Mouse (Mus musculus) lung, adult 2 months (tissue): ENCODE measurements around the gene Srsf3. TPM values are rescaled to one million over a fixed set of nuclear protein-coding genes. Genes with fewer than 3 reads are reported as not detected.
"Not testable (repeated sequence)": the region's sequence is repeated elsewhere in the genome, so short reads cannot be mapped to it uniquely, and the experiment has no call there.

Source experiments
- DNase-seq: peaks from one replicate; pipeline ENCODE4 v3.0.0; 2022
- H3K4me1 ChIP-seq: fragments of 200-500 bp; 2 replicates; pipeline ENCODE4 v1.6.1; 2011; ENCODE audit warnings: low read length; ENCODE audit not compliant: control insufficient read depth, insufficient read depth
- H3K4me3 ChIP-seq: fragments of 200-500 bp; replicated peaks from 2 replicates; pipeline ENCODE3; 2011; ENCODE audit warnings: low read depth, mild to moderate bottlenecking, control low read depth, low read length; ENCODE audit errors: extremely low read depth
- CTCF ChIP-seq: fragments of 200-500 bp; IDR thresholded peaks from 2 replicates; pipeline ENCODE4 v1.5.1; 2011; ENCODE audit warnings: mild to moderate bottlenecking, low read length, control low read depth; ENCODE audit not compliant: insufficient read depth
- POLR2A ChIP-seq: fragments of 200-500 bp; IDR thresholded peaks from 2 replicates; pipeline ENCODE4 v1.6.1; 2011; ENCODE audit warnings: low read depth, mild to moderate bottlenecking, control low read depth, low read length, borderline replicate concordance; ENCODE audit errors: extremely low read depth
- WGBS: fragments of 180-500 bp; shearing (Covaris S2); methylation state at CpG from one replicate; pipeline ENCODE4 v1.1.7; 2018; 5-methylcytosine and 5-hydroxymethylcytosine counted together
- polyA plus RNA-seq: library from polyadenylated mRNA; depleted of rRNA; stranded (reverse); fragments of >200 nt; gene quantifications from 2 replicates; pipeline ENCODE4 v1.2.3, GENCODE M21; 2012

Srsf3 gene
- polyA plus RNA-seq, 1 experiment: 168 TPM

- WGBS: 93% methylated on average over 9 of the region's 9 CpGs
- TF ChIP-seq POLR2A (no peak), CTCF (no peak)
- no peak for DNase-seq
- no peak overlapping the region for H3K4me3 ChIP-seq
- H3K4me1 ChIP-seq: no peaks in the 10 kb centered on the region
Measured at GRCm38 (mm10) chr17:29060946-29061345, 28.5 kb downstream of the Srsf3 start.

DNA sequence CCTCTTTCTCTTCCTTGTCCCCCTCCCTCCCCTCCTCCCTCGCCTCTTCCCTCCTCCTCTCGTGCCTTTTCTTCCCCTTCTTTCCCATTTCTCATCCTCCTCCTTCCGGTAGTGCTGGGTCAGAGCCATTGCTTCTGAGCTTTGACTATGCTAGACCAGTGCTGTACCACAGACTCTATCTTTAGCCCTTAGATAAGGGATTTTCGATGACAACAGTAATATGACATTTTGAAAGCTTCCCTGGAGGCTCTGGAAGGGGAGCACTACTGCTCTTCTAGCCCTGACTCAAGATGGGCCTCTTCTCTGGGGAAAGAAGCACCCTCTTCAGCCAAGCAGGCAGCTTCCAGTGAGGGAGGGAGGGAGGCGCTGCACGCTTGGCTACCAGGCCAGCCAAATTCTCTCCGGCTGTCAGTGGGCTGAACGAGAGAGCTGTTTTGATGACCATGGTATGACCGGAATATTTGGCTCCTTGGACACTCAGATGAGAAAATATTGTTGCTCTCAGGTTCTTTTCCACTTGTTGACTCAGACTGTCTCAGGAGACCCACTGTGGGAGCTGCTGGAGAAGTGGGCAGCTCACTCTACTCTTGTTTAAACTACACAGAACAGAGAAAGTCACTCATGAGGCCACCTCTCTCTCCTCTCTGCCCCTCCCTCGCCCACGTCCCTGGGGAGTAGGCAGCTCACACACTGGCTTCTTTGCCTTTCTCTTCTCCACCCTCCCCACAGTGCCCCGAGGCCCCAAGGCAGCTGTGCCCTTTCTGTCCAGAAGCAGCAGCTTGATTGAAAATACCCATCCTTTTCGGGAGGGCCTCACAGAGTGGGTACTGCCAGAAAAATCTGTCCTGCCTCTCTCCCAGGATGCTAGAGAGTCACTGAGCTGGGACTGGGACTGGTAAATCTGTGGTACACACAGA is 29.9 kb downstream of the Srsf3 start:
- H3K4me1 ChIP-seq: no peaks in the 10 kb centered on the region
- WGBS: 45% methylated on average over 13 of the region's 13 CpGs
- H3K4me3 ChIP-seq: no peak overlapping the region
- DNase-seq: no peak
- TF ChIP-seq CTCF (no peak), POLR2A (no peak)

- Histone ChIP-seq H3K4me3 (no peak overlapping the region), H3K4me1 (no peaks in the 10 kb centered on the region)
- TF ChIP-seq POLR2A (no peak), CTCF (no peak)
- no peak for DNase-seq
- 79% methylated on average over 8 of the region's 8 CpGs for WGBS
Measured at GRCm38 (mm10) chr17:29063121-29063987, 30.9 kb downstream of the Srsf3 start.

GRCm38 (mm10) chr17:29063988-29064285 is 31.5 kb downstream of the Srsf3 start:
- H3K4me1 ChIP-seq: no peaks in the 10 kb centered on the region
- no peak for TF ChIP-seq CTCF
- no peak for TF ChIP-seq POLR2A
- 75% methylated on average over 2 of the region's 2 CpGs for WGBS

GRCm38 (mm10) chr17:29065245-29065940 is 33.0 kb downstream of the Srsf3 start:
- Histone ChIP-seq H3K4me3 (no peak overlapping the region), H3K4me1 (no peaks in the 10 kb centered on the region)
- no peak for TF ChIP-seq POLR2A
- TF ChIP-seq CTCF: no peak
- DNase-seq: no peak
- WGBS: 87% methylated on average over 21 of the region's 21 CpGs

More at GRCm38 (mm10) chr17:29063988-29064285, 31.5 kb downstream of the Srsf3 start:
- H3K4me3 ChIP-seq: no peak overlapping the region
- DNase-seq: no peak

GRCm38 (mm10) chr17:29065971-29066370 is 33.5 kb downstream of the Srsf3 start:
- no peak for TF ChIP-seq CTCF
- TF ChIP-seq POLR2A: no peak
- DNase-seq: no peak
- Histone ChIP-seq H3K4me3 (no peak overlapping the region), H3K4me1 (no peaks in the 10 kb centered on the region)
- WGBS: 96% methylated on average over 3 of the region's 3 CpGs

DNA sequence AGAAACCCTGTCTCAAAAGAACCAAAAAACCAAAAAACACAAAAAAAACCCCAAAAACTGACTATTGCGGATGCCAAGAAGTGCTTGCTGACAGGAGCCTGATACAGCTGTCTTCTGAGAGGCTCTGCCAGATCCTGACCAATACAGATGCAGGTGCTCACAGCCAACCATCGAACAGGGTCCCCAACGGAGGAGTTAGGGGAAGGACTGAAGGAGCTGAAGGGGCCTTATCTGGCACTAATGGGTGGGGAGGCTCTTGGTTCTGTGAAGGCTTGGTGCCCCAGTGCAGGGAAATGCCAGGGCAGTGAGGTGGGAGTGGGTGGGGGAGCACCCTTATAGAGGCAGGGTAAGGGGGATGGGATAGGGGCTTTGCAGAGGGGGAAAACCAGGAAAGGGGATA is 35.0 kb downstream of the Srsf3 start:
- not testable (repeated sequence) for H3K4me3 ChIP-seq

GRCm38 (mm10) chr17:29067847-29068246 is 35.4 kb downstream of the Srsf3 start:
- Histone ChIP-seq H3K4me1 (no peaks in the 10 kb centered on the region), H3K4me3 (no peak overlapping the region)
- WGBS: 74% methylated on average over 5 of the region's 5 CpGs

More for the DNA sequence above, 35.0 kb downstream of the Srsf3 start:
- not testable (repeated sequence) for H3K4me1 ChIP-seq, DNase-seq
- WGBS: 66% methylated on average over 3 of the region's 3 CpGs

DNA sequence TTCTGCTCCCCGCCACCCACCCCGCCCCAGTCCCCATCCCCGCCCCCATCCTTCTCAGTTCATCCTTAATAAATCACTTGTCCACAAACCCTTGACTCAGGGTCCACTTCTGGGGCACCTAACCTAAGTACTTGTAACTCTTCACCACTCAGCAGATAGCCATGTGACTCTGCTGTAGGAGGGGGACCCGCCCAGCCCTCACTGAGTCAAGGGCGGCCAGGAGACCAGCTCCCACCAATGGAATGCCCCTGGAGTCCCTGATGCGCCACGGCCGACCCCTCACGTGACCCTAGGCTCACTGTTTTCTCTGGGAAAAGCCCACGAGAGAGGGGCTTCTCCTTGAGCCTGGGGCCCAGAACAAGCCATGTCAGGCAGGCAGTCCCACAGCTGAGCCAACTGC is 36.6 kb downstream of the Srsf3 start:
- Histone ChIP-seq H3K4me1 (no peaks in the 10 kb centered on the region), H3K4me3 (no peak overlapping the region)
- no peak for TF ChIP-seq CTCF
- TF ChIP-seq POLR2A: no peak
- no peak for DNase-seq
- whole genome bisulfite sequencing: 72% methylated on average over 10 of the region's 10 CpGs

More at GRCm38 (mm10) chr17:29067847-29068246, 35.4 kb downstream of the Srsf3 start:
- DNase-seq: no peak
- TF ChIP-seq CTCF (no peak), POLR2A (no peak)

GRCm38 (mm10) chr17:29071820-29072219 is 39.4 kb downstream of the Srsf3 start:
- WGBS: 67% methylated on average over 5 of the region's 5 CpGs
- H3K4me3 ChIP-seq: no peak overlapping the region
- TF ChIP-seq CTCF (no peak), POLR2A (no peak)
- DNase-seq: no peak
- H3K4me1 ChIP-seq: no peaks in the 10 kb centered on the region
